Mouse (Mus musculus): Measurements from ENCODE around the gene Gm21863. TPM values are rescaled to one million over a fixed set of nuclear protein-coding genes. Genes with fewer than 3 reads are reported as not detected.
"Not testable (repeated sequence)": the region's sequence is repeated elsewhere in the genome, so short reads cannot be mapped to it uniquely, and the experiment has no call there.

The Gm21863 gene
- polyA plus RNA-seq (2012; rRNA removed): not detected in 2 replicates

DNA sequence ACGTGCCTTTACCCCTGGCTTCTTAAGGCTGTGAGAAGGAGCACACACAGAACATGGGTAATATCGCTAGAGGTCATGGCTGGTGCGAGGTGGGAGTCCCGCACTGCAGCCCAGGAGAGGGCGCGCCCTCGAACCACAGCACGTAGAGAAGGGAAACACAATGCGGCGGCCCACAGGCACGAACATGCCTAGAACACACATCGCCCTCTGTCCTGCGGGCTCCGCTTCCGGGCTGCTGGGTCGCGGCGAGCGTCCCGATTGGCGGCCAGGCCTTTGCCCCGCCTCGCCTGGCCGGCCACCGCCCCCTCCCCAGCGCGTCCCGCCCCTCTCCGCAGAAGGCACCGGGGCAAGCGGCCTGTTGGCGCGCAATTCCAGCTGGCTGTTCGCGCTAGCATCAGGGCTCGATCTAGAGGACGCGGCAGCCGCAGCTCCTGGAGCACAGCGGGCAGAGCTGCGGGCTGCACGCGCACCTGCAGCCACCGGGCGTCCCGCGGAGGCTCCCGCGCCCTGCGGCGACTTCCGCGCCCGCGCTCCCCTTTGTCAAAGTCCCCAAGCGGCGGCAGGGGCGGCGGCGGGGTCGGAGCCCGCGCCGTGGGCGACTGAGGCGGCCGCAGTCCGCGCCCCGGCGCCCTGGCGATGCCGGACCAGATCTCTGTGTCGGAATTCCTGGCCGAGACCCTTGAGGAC, at the start of gene Gm21863:
Gene Gm21863, plus strand, starts transcription at position 637 of the 687 bp plus-strand sequence.
- WGBS: 35% methylated on average over 75 of the region's 75 CpGs
- not testable (repeated sequence) for DNase-seq (ENCODE audit: low read depth, low spot score)

DNA sequence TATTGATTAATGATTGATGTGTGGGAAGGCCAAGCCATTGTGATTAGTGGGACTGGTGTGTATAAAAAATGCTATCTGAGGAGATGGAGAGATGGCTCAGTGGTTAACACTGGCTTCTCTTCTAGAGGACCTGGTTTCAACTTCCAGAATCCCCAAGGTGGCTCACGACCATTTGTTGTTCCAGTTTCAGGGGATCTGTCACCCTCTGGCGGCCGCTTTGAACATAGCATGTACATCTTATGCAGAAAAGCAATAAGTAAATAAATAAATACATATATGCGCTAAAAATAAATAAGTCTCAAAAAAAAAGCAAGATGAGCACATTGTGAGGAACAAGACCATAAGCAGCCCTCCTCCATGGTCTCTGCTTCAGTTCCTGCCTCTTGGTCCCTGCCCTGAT, 26.3 kb upstream of the Gm21863 start:
- not testable (repeated sequence) for DNase-seq (ENCODE audit: low read depth, low spot score)
- 34% methylated on average over 4 of the region's 4 CpGs for WGBS

Data from large intestine, adult 2 months (tissue).